Mouse (Mus musculus) embryonic fibroblast, embryonic 13.5 days (primary cell): ENCODE results near the gene Hist1h4i.

Experiments
- CTCF ChIP-seq: IDR thresholded peaks from 2 replicates; pipeline ENCODE4 v1.5.1; 2011; ENCODE audit warnings: mild to moderate bottlenecking, control low read depth, low read length, moderate library complexity, borderline replicate concordance; ENCODE audit not compliant: insufficient read depth
- POLR2A ChIP-seq: IDR thresholded peaks from 2 replicates; pipeline ENCODE4 v1.6.1; 2011; ENCODE audit warnings: low read depth, mild to moderate bottlenecking, control low read depth, low read length, moderate library complexity

GRCm38 (mm10) chr13:22020901-22021339, 20.2 kb downstream of the Hist1h4i start:
- TF ChIP-seq CTCF, result no peak
- no peak for TF ChIP-seq POLR2A
